Mouse (Mus musculus): ENCODE data around the gene Endog. TPM values are rescaled to one million over a fixed set of nuclear protein-coding genes. Genes with fewer than 3 reads are reported as not detected.

Endog gene
- polyA plus RNA-seq, 1 experiment = 52.9 TPM

GRCm38 (mm10) chr2:30205255-30205628 lies 33.9 kb downstream of the Endog start:
- peak overlapping the region; percentile 18; the same call in 1 of the 2 replicates for H3K27ac ChIP-seq (ENCODE audit: insufficient read depth, low read length)
- peak overlapping the region; percentile 77 for H3K4me3 ChIP-seq (replicated peaks; ENCODE audit: insufficient read depth, low read depth, low read length)
- DNase-seq = no peak
- TF ChIP-seq CTCF (IDR thresholded peaks at IDR 0.05; ENCODE audit: borderline replicate concordance, insufficient read depth, low read depth, low read length) (no peak), POLR2A (IDR thresholded peaks at IDR 0.05; ENCODE audit: borderline replicate concordance, insufficient read depth, low read length) (no peak)
- peaks cover 11% of the 10 kb centered on the region for H3K4me1 ChIP-seq (ENCODE audit: control insufficient read depth, insufficient read depth, low read length)
- no peaks in the 10 kb centered on the region for H3K27me3 ChIP-seq (ENCODE audit: control insufficient read depth, insufficient read depth, low read length)
- WGBS = under 1% methylated on average over 13 of the region's 13 CpGs

GRCm38 (mm10) chr2:30205629-30206357 lies 34.5 kb downstream of the Endog start, which contains the start of gene Kyat1:
Kyat1 (minus strand) TSS chr2:30205847.
- TF ChIP-seq CTCF (IDR thresholded peaks at IDR 0.05; ENCODE audit: borderline replicate concordance, insufficient read depth, low read depth, low read length) (no peak), POLR2A (IDR thresholded peaks at IDR 0.05; ENCODE audit: borderline replicate concordance, insufficient read depth, low read length) (peak; percentile 90; the same call in 1 of the 2 replicates)
- no peaks in the 10 kb centered on the region for H3K27me3 ChIP-seq (ENCODE audit: control insufficient read depth, insufficient read depth, low read length)
- peak within 1 kb of the TSS; percentile 77 for H3K4me3 ChIP-seq (replicated peaks; ENCODE audit: insufficient read depth, low read depth, low read length)
- under 1% methylated on average over 44 of the region's 44 CpGs for WGBS
- DNase-seq = peak; percentile 94
- peak within 1 kb of the TSS; percentile 37; the same call in 1 of the 2 replicates for H3K27ac ChIP-seq (ENCODE audit: insufficient read depth, low read length)
- peaks cover 11% of the 10 kb centered on the region for H3K4me1 ChIP-seq (ENCODE audit: control insufficient read depth, insufficient read depth, low read length)

GRCm38 (mm10) chr2:30207401-30207800 lies 36.1 kb downstream of the Endog start:
- TF ChIP-seq POLR2A (IDR thresholded peaks at IDR 0.05; ENCODE audit: borderline replicate concordance, insufficient read depth, low read length) (no peak), CTCF (IDR thresholded peaks at IDR 0.05; ENCODE audit: borderline replicate concordance, insufficient read depth, low read depth, low read length) (no peak)
- DNase-seq = no peak
- H3K4me3 ChIP-seq (replicated peaks; ENCODE audit: insufficient read depth, low read depth, low read length) = no peak overlapping the region
- WGBS = 85% methylated on average over 4 of the region's 4 CpGs
- H3K4me1 ChIP-seq (ENCODE audit: control insufficient read depth, insufficient read depth, low read length) = peaks cover 11% of the 10 kb centered on the region
- no peaks in the 10 kb centered on the region for H3K27me3 ChIP-seq (ENCODE audit: control insufficient read depth, insufficient read depth, low read length)
- no peak overlapping the region for H3K27ac ChIP-seq (ENCODE audit: insufficient read depth, low read length)

- WGBS = 69% methylated on average over 5 of the region's 5 CpGs
- Histone ChIP-seq H3K27ac (ENCODE audit: insufficient read depth, low read length) (no peak overlapping the region), H3K27me3 (ENCODE audit: control insufficient read depth, insufficient read depth, low read length) (no peaks in the 10 kb centered on the region), H3K4me1 (ENCODE audit: control insufficient read depth, insufficient read depth, low read length) (peaks cover 11% of the 10 kb centered on the region), H3K4me3 (replicated peaks; ENCODE audit: insufficient read depth, low read depth, low read length) (no peak overlapping the region)
- TF ChIP-seq POLR2A (IDR thresholded peaks at IDR 0.05; ENCODE audit: borderline replicate concordance, insufficient read depth, low read length) (no peak), CTCF (IDR thresholded peaks at IDR 0.05; ENCODE audit: borderline replicate concordance, insufficient read depth, low read depth, low read length) (no peak)
- DNase-seq = no peak
These were observed 36.6 kb downstream of the Endog start for GRCm38 (mm10) chr2:30207886-30208285.

- DNase-seq = no peak
- Histone ChIP-seq H3K27ac (ENCODE audit: insufficient read depth, low read length) (no peak overlapping the region), H3K4me1 (ENCODE audit: control insufficient read depth, insufficient read depth, low read length) (peaks cover under 1% of the 10 kb centered on the region; the same call in 1 of the 2 replicates), H3K27me3 (ENCODE audit: control insufficient read depth, insufficient read depth, low read length) (no peaks in the 10 kb centered on the region), H3K4me3 (replicated peaks; ENCODE audit: insufficient read depth, low read depth, low read length) (no peak overlapping the region)
- WGBS = 71% methylated on average over 6 of the region's 6 CpGs
- TF ChIP-seq CTCF (IDR thresholded peaks at IDR 0.05; ENCODE audit: borderline replicate concordance, insufficient read depth, low read depth, low read length) (no peak), POLR2A (IDR thresholded peaks at IDR 0.05; ENCODE audit: borderline replicate concordance, insufficient read depth, low read length) (no peak)
These were observed 40.3 kb downstream of the Endog start for GRCm38 (mm10) chr2:30211408-30212168.

GRCm38 (mm10) chr2:30212169-30212545 lies 40.9 kb downstream of the Endog start:
- 76% methylated on average over 4 of the region's 4 CpGs for WGBS
- no peaks in the 10 kb centered on the region for H3K4me1 ChIP-seq (ENCODE audit: control insufficient read depth, insufficient read depth, low read length)
- no peaks in the 10 kb centered on the region for H3K27me3 ChIP-seq (ENCODE audit: control insufficient read depth, insufficient read depth, low read length)
- no peak overlapping the region for H3K4me3 ChIP-seq (replicated peaks; ENCODE audit: insufficient read depth, low read depth, low read length)
- DNase-seq = no peak
- H3K27ac ChIP-seq (ENCODE audit: insufficient read depth, low read length) = no peak overlapping the region
- TF ChIP-seq CTCF (IDR thresholded peaks at IDR 0.05; ENCODE audit: borderline replicate concordance, insufficient read depth, low read depth, low read length) (no peak), POLR2A (IDR thresholded peaks at IDR 0.05; ENCODE audit: borderline replicate concordance, insufficient read depth, low read length) (no peak)

- Histone ChIP-seq H3K27ac (ENCODE audit: insufficient read depth, low read length) (no peak overlapping the region), H3K27me3 (ENCODE audit: control insufficient read depth, insufficient read depth, low read length) (no peaks in the 10 kb centered on the region), H3K4me1 (ENCODE audit: control insufficient read depth, insufficient read depth, low read length) (no peaks in the 10 kb centered on the region), H3K4me3 (replicated peaks; ENCODE audit: insufficient read depth, low read depth, low read length) (no peak overlapping the region)
- DNase-seq = no peak
- 79% methylated on average over 1 of the region's 1 CpGs for WGBS
- TF ChIP-seq POLR2A (IDR thresholded peaks at IDR 0.05; ENCODE audit: borderline replicate concordance, insufficient read depth, low read length) (no peak), CTCF (IDR thresholded peaks at IDR 0.05; ENCODE audit: borderline replicate concordance, insufficient read depth, low read depth, low read length) (no peak)
These were observed 41.7 kb downstream of the Endog start for GRCm38 (mm10) chr2:30212951-30213350.

Data from cerebellum, adult 2 months (tissue).